Mouse (Mus musculus): ENCODE data around the gene Eif5a2. TPM values are rescaled to one million over a fixed set of nuclear protein-coding genes. Genes with fewer than 3 reads are reported as not detected.

Gene Eif5a2
- polyA plus RNA-seq (2014; fragmentation: Nextera tagmentation; extraction: Ambion mirVana): 11.9 and 12.5 TPM in 2 replicates

GRCm38 (mm10) chr3:28780994-28781393 lies at the start of gene Eif5a2:
Eif5a2 (plus strand) TSS chr3:28781276.
- Histone ChIP-seq H3K4me1 (ENCODE audit: control insufficient read depth, insufficient read depth, low read length) (peaks cover 3% of the 10 kb centered on the region; the same call in 1 of the 2 replicates), H3K9me3 (replicated peaks; ENCODE audit: control insufficient read depth, low read length) (no peaks in the 10 kb centered on the region), H3K9ac (ENCODE audit: low read length) (peak within 1 kb of the TSS; percentile 75), H3K4me2 (ENCODE audit: low read length) (peak within 1 kb of the TSS; percentile 97), H3K27me3 (replicated peaks; ENCODE audit: control insufficient read depth, insufficient read depth, low read length) (no peaks in the 10 kb centered on the region), H3K36me3 (ENCODE audit: control insufficient read depth, insufficient read depth, low read length) (no peaks in the 10 kb centered on the region), H3K4me3 (ENCODE audit: low read depth, low read length) (peak within 1 kb of the TSS; percentile 75), H3K27ac (ENCODE audit: low read depth, low read length) (no peak within 1 kb of the TSS)
- ATAC-seq (peak; percentile 99), DNase-seq (ENCODE audit: low spot score) (peak; percentile 97)
- whole genome bisulfite sequencing: 3% methylated on average over 42 of the region's 46 CpGs

GRCm38 (mm10) chr3:28734712-28735111 lies 46.4 kb upstream of the Eif5a2 start:
- WGBS: 72% methylated on average over 2 of the region's 2 CpGs
- no peak for DNase-seq (ENCODE audit: low spot score)

GRCm38 (mm10) chr3:28736981-28737380 lies 44.1 kb upstream of the Eif5a2 start:
- no peaks in the 10 kb centered on the region for H3K9me3 ChIP-seq (replicated peaks; ENCODE audit: control insufficient read depth, low read length)
- no peak for ATAC-seq

More at GRCm38 (mm10) chr3:28734712-28735111, 46.4 kb upstream of the Eif5a2 start:
- H3K4me3 ChIP-seq (ENCODE audit: low read depth, low read length): no peak overlapping the region
- 0 out of 2 replicates have a peak, but pooled peaks cover 4% of the 10 kb centered on the region for H3K27me3 ChIP-seq (replicated peaks; ENCODE audit: control insufficient read depth, insufficient read depth, low read length)
- H3K36me3 ChIP-seq (ENCODE audit: control insufficient read depth, insufficient read depth, low read length): no peaks in the 10 kb centered on the region
- H3K9me3 ChIP-seq (replicated peaks; ENCODE audit: control insufficient read depth, low read length): no peaks in the 10 kb centered on the region
- H3K9ac ChIP-seq (ENCODE audit: low read length): no peak overlapping the region
- no peak for ATAC-seq
- no peaks in the 10 kb centered on the region for H3K4me1 ChIP-seq (ENCODE audit: control insufficient read depth, insufficient read depth, low read length)
- no peak overlapping the region for H3K4me2 ChIP-seq (ENCODE audit: low read length)
- H3K27ac ChIP-seq (ENCODE audit: low read depth, low read length): no peak overlapping the region

GRCm38 (mm10) chr3:28740353-28740752 lies 40.7 kb upstream of the Eif5a2 start:
- WGBS: 33% methylated on average over 6 of the region's 6 CpGs
- DNase-seq (ENCODE audit: low spot score) (no peak), ATAC-seq (no peak)
- Histone ChIP-seq H3K4me2 (ENCODE audit: low read length) (no peak overlapping the region), H3K27ac (ENCODE audit: low read depth, low read length) (no peak overlapping the region), H3K4me1 (ENCODE audit: control insufficient read depth, insufficient read depth, low read length) (no peaks in the 10 kb centered on the region), H3K9ac (ENCODE audit: low read length) (no peak overlapping the region), H3K27me3 (replicated peaks; ENCODE audit: control insufficient read depth, insufficient read depth, low read length) (0 out of 2 replicates have a peak, but pooled peaks cover 4% of the 10 kb centered on the region), H3K4me3 (ENCODE audit: low read depth, low read length) (no peak overlapping the region), H3K36me3 (ENCODE audit: control insufficient read depth, insufficient read depth, low read length) (no peaks in the 10 kb centered on the region), H3K9me3 (replicated peaks; ENCODE audit: control insufficient read depth, low read length) (no peaks in the 10 kb centered on the region)

More at GRCm38 (mm10) chr3:28736981-28737380, 44.1 kb upstream of the Eif5a2 start:
- 0 out of 2 replicates have a peak, but pooled peaks cover 4% of the 10 kb centered on the region for H3K27me3 ChIP-seq (replicated peaks; ENCODE audit: control insufficient read depth, insufficient read depth, low read length)
- H3K4me1 ChIP-seq (ENCODE audit: control insufficient read depth, insufficient read depth, low read length): no peaks in the 10 kb centered on the region
- no peak overlapping the region for H3K4me3 ChIP-seq (ENCODE audit: low read depth, low read length)
- H3K9ac ChIP-seq (ENCODE audit: low read length): no peak overlapping the region
- no peak overlapping the region for H3K4me2 ChIP-seq (ENCODE audit: low read length)
- no peak overlapping the region for H3K27ac ChIP-seq (ENCODE audit: low read depth, low read length)
- DNase-seq (ENCODE audit: low spot score): peak; percentile 32
- no peaks in the 10 kb centered on the region for H3K36me3 ChIP-seq (ENCODE audit: control insufficient read depth, insufficient read depth, low read length)
- 21% methylated on average over 2 of the region's 2 CpGs for WGBS

- DNase-seq (ENCODE audit: low spot score): peak; percentile 22
- Histone ChIP-seq H3K9me3 (replicated peaks; ENCODE audit: control insufficient read depth, low read length) (no peaks in the 10 kb centered on the region), H3K4me1 (ENCODE audit: control insufficient read depth, insufficient read depth, low read length) (no peaks in the 10 kb centered on the region), H3K4me2 (ENCODE audit: low read length) (no peak overlapping the region), H3K36me3 (ENCODE audit: control insufficient read depth, insufficient read depth, low read length) (no peaks in the 10 kb centered on the region), H3K27me3 (replicated peaks; ENCODE audit: control insufficient read depth, insufficient read depth, low read length) (0 out of 2 replicates have a peak, but pooled peaks cover 4% of the 10 kb centered on the region), H3K9ac (ENCODE audit: low read length) (no peak overlapping the region), H3K27ac (ENCODE audit: low read depth, low read length) (no peak overlapping the region), H3K4me3 (ENCODE audit: low read depth, low read length) (no peak overlapping the region)
- 49% methylated on average over 8 of the region's 8 CpGs for WGBS
- no peak for ATAC-seq
Measured at GRCm38 (mm10) chr3:28743251-28743650, 37.8 kb upstream of the Eif5a2 start.

- Histone ChIP-seq H3K9ac (ENCODE audit: low read length) (no peak overlapping the region), H3K4me3 (ENCODE audit: low read depth, low read length) (no peak overlapping the region), H3K36me3 (ENCODE audit: control insufficient read depth, insufficient read depth, low read length) (no peaks in the 10 kb centered on the region), H3K4me2 (ENCODE audit: low read length) (no peak overlapping the region), H3K4me1 (ENCODE audit: control insufficient read depth, insufficient read depth, low read length) (no peaks in the 10 kb centered on the region), H3K9me3 (replicated peaks; ENCODE audit: control insufficient read depth, low read length) (no peaks in the 10 kb centered on the region), H3K27me3 (replicated peaks; ENCODE audit: control insufficient read depth, insufficient read depth, low read length) (no peaks in the 10 kb centered on the region), H3K27ac (ENCODE audit: low read depth, low read length) (no peak overlapping the region)
- peak; percentile 94 for DNase-seq (ENCODE audit: low spot score)
- 36% methylated on average over 7 of the region's 7 CpGs for WGBS
- peak; percentile 95 for ATAC-seq
Measured at GRCm38 (mm10) chr3:28745835-28746483, 35.1 kb upstream of the Eif5a2 start.

- Histone ChIP-seq H3K27me3 (replicated peaks; ENCODE audit: control insufficient read depth, insufficient read depth, low read length) (no peaks in the 10 kb centered on the region), H3K4me2 (ENCODE audit: low read length) (no peak overlapping the region), H3K9ac (ENCODE audit: low read length) (no peak overlapping the region), H3K4me1 (ENCODE audit: control insufficient read depth, insufficient read depth, low read length) (no peaks in the 10 kb centered on the region), H3K27ac (ENCODE audit: low read depth, low read length) (no peak overlapping the region), H3K36me3 (ENCODE audit: control insufficient read depth, insufficient read depth, low read length) (no peaks in the 10 kb centered on the region), H3K9me3 (replicated peaks; ENCODE audit: control insufficient read depth, low read length) (no peaks in the 10 kb centered on the region), H3K4me3 (ENCODE audit: low read depth, low read length) (no peak overlapping the region)
- DNase-seq (ENCODE audit: low spot score): no peak
- no peak for ATAC-seq
- 88% methylated on average over 3 of the region's 3 CpGs for WGBS
Measured at GRCm38 (mm10) chr3:28748151-28748550, 32.9 kb upstream of the Eif5a2 start.

- no peak overlapping the region for H3K4me2 ChIP-seq (ENCODE audit: low read length)
- H3K9me3 ChIP-seq (replicated peaks; ENCODE audit: control insufficient read depth, low read length): no peaks in the 10 kb centered on the region
- H3K36me3 ChIP-seq (ENCODE audit: control insufficient read depth, insufficient read depth, low read length): no peaks in the 10 kb centered on the region
- ATAC-seq (no peak), DNase-seq (ENCODE audit: low spot score) (no peak)
- no peaks in the 10 kb centered on the region for H3K4me1 ChIP-seq (ENCODE audit: control insufficient read depth, insufficient read depth, low read length)
- H3K27ac ChIP-seq (ENCODE audit: low read depth, low read length): no peak overlapping the region
- H3K4me3 ChIP-seq (ENCODE audit: low read depth, low read length): no peak overlapping the region
- H3K9ac ChIP-seq (ENCODE audit: low read length): no peak overlapping the region
- no peaks in the 10 kb centered on the region for H3K27me3 ChIP-seq (replicated peaks; ENCODE audit: control insufficient read depth, insufficient read depth, low read length)
Measured at GRCm38 (mm10) chr3:28748956-28749355, 32.1 kb upstream of the Eif5a2 start.

GRCm38 (mm10) chr3:28755477-28755876 lies 25.6 kb upstream of the Eif5a2 start:
- no peaks in the 10 kb centered on the region for H3K9me3 ChIP-seq (replicated peaks; ENCODE audit: control insufficient read depth, low read length)
- no peak overlapping the region for H3K27ac ChIP-seq (ENCODE audit: low read depth, low read length)
- H3K27me3 ChIP-seq (replicated peaks; ENCODE audit: control insufficient read depth, insufficient read depth, low read length): no peaks in the 10 kb centered on the region
- no peaks in the 10 kb centered on the region for H3K36me3 ChIP-seq (ENCODE audit: control insufficient read depth, insufficient read depth, low read length)
- no peaks in the 10 kb centered on the region for H3K4me1 ChIP-seq (ENCODE audit: control insufficient read depth, insufficient read depth, low read length)
- DNase-seq (ENCODE audit: low spot score) (peak; percentile 11), ATAC-seq (0 out of 2 replicates have a peak, but pooled peaks have one; percentile 26)
- H3K9ac ChIP-seq (ENCODE audit: low read length): no peak overlapping the region
- no peak overlapping the region for H3K4me3 ChIP-seq (ENCODE audit: low read depth, low read length)
- H3K4me2 ChIP-seq (ENCODE audit: low read length): no peak overlapping the region
- 56% methylated on average over 7 of the region's 7 CpGs for WGBS
